Mouse (Mus musculus): ENCODE measurements around the gene Ralgds.

Gene Ralgds

GRCm38 (mm10) chr2:28533901-28534435, 21.0 kb downstream of the Ralgds start:
- no peak for DNase-seq (ENCODE audit: low read depth)

GRCm38 (mm10) chr2:28534436-28535262, 21.7 kb downstream of the Ralgds start:
- no peak for DNase-seq (ENCODE audit: low read depth)

GRCm38 (mm10) chr2:28535263-28535540, 22.3 kb downstream of the Ralgds start:
- DNase-seq (ENCODE audit: low read depth), result no peak

GRCm38 (mm10) chr2:28535650-28536049, 22.7 kb downstream of the Ralgds start:
- DNase-seq (ENCODE audit: low read depth), result no peak

GRCm38 (mm10) chr2:28536166-28536565, 23.2 kb downstream of the Ralgds start:
- DNase-seq (ENCODE audit: low read depth), result no peak

GRCm38 (mm10) chr2:28536766-28537633, 24.1 kb downstream of the Ralgds start:
- no peak for DNase-seq (ENCODE audit: low read depth)

- no peak for DNase-seq (ENCODE audit: low read depth)
Observed at GRCm38 (mm10) chr2:28537634-28537920, 24.7 kb downstream of the Ralgds start.

- DNase-seq (ENCODE audit: low read depth), result no peak
Observed at GRCm38 (mm10) chr2:28537995-28538816, 25.3 kb downstream of the Ralgds start.

- DNase-seq (ENCODE audit: low read depth), result no peak
Observed at GRCm38 (mm10) chr2:28538817-28539128, 25.8 kb downstream of the Ralgds start.

GRCm38 (mm10) chr2:28539206-28539605, 26.3 kb downstream of the Ralgds start:
- DNase-seq (ENCODE audit: low read depth), result no peak

GRCm38 (mm10) chr2:28539949-28540348, 27.0 kb downstream of the Ralgds start:
- DNase-seq (ENCODE audit: low read depth), result peak; percentile 66

GRCm38 (mm10) chr2:28540587-28541227, 27.8 kb downstream of the Ralgds start:
- no peak for DNase-seq (ENCODE audit: low read depth)

GRCm38 (mm10) chr2:28543894-28544293, 31.0 kb downstream of the Ralgds start:
- no peak for DNase-seq (ENCODE audit: low read depth)

- no peak for DNase-seq (ENCODE audit: low read depth)
Observed at GRCm38 (mm10) chr2:28545976-28546375, 33.1 kb downstream of the Ralgds start.

- no peak for DNase-seq (ENCODE audit: low read depth)
Observed at GRCm38 (mm10) chr2:28546560-28546959, 33.6 kb downstream of the Ralgds start.

GRCm38 (mm10) chr2:28547237-28548172, 34.6 kb downstream of the Ralgds start:
- peak; percentile 92 for DNase-seq (ENCODE audit: low read depth)

- no peak for DNase-seq (ENCODE audit: low read depth)
Observed at GRCm38 (mm10) chr2:28549157-28549556, 36.2 kb downstream of the Ralgds start.

- no peak for DNase-seq (ENCODE audit: low read depth)
Observed at GRCm38 (mm10) chr2:28552301-28552700, 39.4 kb downstream of the Ralgds start.

- no peak for DNase-seq (ENCODE audit: low read depth)
Observed at GRCm38 (mm10) chr2:28557452-28557851, 44.5 kb downstream of the Ralgds start.

GRCm38 (mm10) chr2:28563303-28563702, 50.4 kb downstream of the Ralgds start, which contains the start of gene Cel:
Cel (minus strand) TSS chr2:28563403.
- no peak for DNase-seq (ENCODE audit: low read depth)

GRCm38 (mm10) chr2:28563830-28564229, 50.9 kb downstream of the Ralgds start:
- no peak for DNase-seq (ENCODE audit: low read depth)
